Mouse (Mus musculus) bone marrow macrophage, adult 2 months (primary cell): ENCODE data around the gene Flad1.

Experiments used
- CTCF ChIP-seq: IDR thresholded peaks from 2 replicates; pipeline ENCODE4 v1.5.1; 2012; ENCODE audit warnings: low read depth, mild to moderate bottlenecking, low read length, moderate library complexity
- POLR2A ChIP-seq: IDR thresholded peaks from 2 replicates; pipeline ENCODE4 v1.6.1; 2012; ENCODE audit warnings: mild to moderate bottlenecking, low read depth, low read length, borderline replicate concordance

GRCm38 (mm10) chr3:89395806-89396653 is 15.6 kb downstream of the Flad1 start:
- TF ChIP-seq POLR2A (no peak), CTCF (peak; percentile 78)
